Mouse (Mus musculus): ENCODE data around the gene Mphosph9. TPM values are rescaled to one million over a fixed set of nuclear protein-coding genes. Genes with fewer than 3 reads are reported as not detected.
"Not testable (repeated sequence)": the region's sequence is repeated elsewhere in the genome, so short reads cannot be mapped to it uniquely, and the experiment has no call there.

Mphosph9 gene
- polyA plus RNA-seq (2016; fragmentation: Nextera tagmentation; extraction: Ambion mirVana): 24.4 and 24.7 TPM in 2 replicates

DNA sequence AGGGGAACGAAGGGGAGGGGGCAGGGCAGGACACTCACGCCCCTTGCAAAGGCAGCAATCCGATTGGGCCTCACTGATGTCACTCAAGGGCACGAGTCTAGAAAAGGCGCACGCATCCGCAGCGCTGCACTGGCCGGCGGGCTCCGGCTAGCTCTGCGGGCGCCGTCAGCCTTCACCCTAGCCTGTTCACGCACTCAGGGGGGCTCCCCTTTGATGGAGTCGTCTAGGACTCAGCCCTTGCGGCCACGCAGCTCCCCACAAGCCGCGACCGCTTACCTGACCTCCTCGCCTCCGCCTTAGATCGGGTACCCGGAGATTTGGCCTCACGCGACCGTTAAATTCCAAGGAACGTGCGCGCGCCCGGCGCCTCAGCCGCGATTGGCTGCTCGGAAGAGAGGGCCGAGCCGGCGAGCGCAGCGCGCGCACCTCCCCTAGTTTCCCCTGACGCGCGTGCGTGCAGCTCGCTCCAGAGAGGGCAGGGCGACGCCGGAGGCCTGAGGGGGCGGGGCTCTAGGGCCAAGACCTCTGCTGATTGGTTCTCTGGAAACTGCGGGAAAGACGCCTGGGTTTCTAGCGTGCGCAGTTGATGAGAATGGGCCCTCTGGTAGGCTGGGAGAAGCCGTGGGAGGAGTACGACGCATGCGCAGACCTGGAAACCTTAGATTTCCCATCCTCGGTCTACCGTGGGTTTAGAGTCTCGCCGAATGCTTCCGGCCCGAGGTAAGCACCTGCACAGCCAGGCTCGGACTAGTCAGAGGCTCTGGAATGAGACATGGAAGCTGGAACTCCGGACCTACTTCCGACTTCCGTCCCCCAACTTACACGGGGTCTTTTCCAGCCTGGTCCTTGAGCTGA lies at the start of gene Mphosph9, which contains the start of gene 2810006K23Rik:
Mphosph9 (minus strand) TSS at position 463 of the 855 bp plus-strand sequence.
2810006K23Rik (plus strand) TSS at position 580 of the 855 bp plus-strand sequence.
- H3K4me1 ChIP-seq: peaks cover 19% of the 10 kb centered on the region
- no peaks in the 10 kb centered on the region for H3K27me3 ChIP-seq
- WGBS: under 1% methylated on average over 72 of the region's 72 CpGs
- H3K4me3 ChIP-seq (replicated peaks): peak within 1 kb of the TSS; percentile 66
- H3K36me3 ChIP-seq (replicated peaks): peaks cover 17% of the 10 kb centered on the region
- peak within 1 kb of the TSS; percentile 81 for H3K9ac ChIP-seq
- no peaks in the 10 kb centered on the region for H3K9me3 ChIP-seq
- ATAC-seq (ENCODE audit: low FRiP score): peak; percentile 98
- H3K27ac ChIP-seq: peak within 1 kb of the TSS; percentile 98
- H3K4me2 ChIP-seq: peak within 1 kb of the TSS; percentile 89

DNA sequence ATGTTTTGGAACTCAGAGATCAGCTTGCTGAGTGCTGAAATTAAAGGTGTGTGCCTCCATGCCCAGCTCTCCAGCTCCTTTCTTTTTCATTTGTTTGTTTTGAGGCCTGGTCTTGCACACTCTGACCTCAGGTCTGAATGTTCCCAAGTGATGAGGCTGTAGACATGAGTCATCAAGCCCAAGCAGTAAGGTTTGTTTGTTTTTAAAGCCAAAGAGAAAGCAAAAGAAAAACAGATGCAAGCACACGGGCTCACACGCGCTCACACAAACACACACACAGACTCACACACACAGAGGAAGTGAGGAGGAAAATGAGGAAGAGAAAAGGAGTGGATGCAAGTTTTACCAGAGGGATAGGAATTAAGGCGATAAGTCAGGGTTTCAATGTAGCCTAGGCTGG lies 49.4 kb upstream of the Mphosph9 start:
- H3K4me2 ChIP-seq: no peak overlapping the region
- ATAC-seq (ENCODE audit: low FRiP score): no peak
- no peaks in the 10 kb centered on the region for H3K27me3 ChIP-seq
- H3K4me1 ChIP-seq: no peaks in the 10 kb centered on the region
- no peaks in the 10 kb centered on the region for H3K9me3 ChIP-seq
- H3K4me3 ChIP-seq (replicated peaks): no peak overlapping the region
- no peak overlapping the region for H3K27ac ChIP-seq
- 91% methylated on average over 4 of the region's 4 CpGs for WGBS
- H3K9ac ChIP-seq: no peak overlapping the region
- H3K36me3 ChIP-seq (replicated peaks): peaks cover 86% of the 10 kb centered on the region

DNA sequence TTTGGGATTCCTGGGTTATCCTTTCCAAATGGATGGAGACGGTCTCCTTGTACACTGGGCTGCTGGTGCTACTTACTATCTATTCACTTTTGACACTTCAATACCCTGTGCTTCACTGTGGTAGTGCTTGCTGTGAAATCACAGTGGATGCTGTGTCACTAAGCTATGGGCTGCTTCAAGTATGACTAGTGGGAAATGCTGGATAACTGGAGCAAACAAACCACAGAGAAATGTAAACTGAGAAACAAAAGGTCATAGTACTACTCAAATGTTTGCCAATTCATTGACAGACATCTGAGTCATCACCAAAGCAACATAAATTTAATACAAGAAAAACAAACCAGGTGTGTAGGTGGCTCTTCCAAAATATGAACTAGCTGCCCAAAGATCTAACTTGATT lies 48.6 kb upstream of the Mphosph9 start:
- Histone ChIP-seq H3K9me3 (no peaks in the 10 kb centered on the region), H3K27me3 (no peaks in the 10 kb centered on the region), H3K4me3 (replicated peaks) (no peak overlapping the region), H3K36me3 (replicated peaks) (peaks cover 87% of the 10 kb centered on the region), H3K27ac (no peak overlapping the region), H3K4me1 (no peaks in the 10 kb centered on the region), H3K4me2 (no peak overlapping the region), H3K9ac (no peak overlapping the region)
- ATAC-seq (ENCODE audit: low FRiP score): no peak
- 98% methylated on average over 1 of the region's 1 CpGs for WGBS

DNA sequence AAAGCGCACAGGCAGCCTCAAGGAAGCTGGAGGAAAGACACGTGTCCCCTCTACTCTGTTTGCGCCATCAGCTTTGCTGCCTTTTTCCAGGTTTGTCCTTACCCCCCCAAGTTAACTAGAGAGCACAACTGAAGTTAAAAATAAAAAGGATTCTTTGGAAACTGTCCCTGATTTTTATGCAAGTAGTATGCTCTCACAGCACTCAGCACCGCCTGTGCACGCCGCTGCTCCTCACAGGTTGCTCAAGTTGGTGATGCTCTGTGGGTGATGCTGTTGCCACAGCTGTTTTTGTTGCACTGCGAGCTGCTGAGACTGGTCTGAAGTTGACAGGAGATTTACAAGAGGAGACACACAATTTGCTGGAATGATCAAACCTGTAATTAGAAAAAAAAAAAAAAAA lies 46.5 kb upstream of the Mphosph9 start:
- ATAC-seq (ENCODE audit: low FRiP score): no peak
- Histone ChIP-seq H3K27me3 (no peaks in the 10 kb centered on the region), H3K36me3 (replicated peaks) (peaks cover 86% of the 10 kb centered on the region), H3K4me3 (replicated peaks) (no peak overlapping the region), H3K27ac (no peak overlapping the region), H3K9me3 (no peaks in the 10 kb centered on the region), H3K4me1 (no peaks in the 10 kb centered on the region), H3K4me2 (no peak overlapping the region), H3K9ac (no peak overlapping the region)
- WGBS: 98% methylated on average over 7 of the region's 7 CpGs

DNA sequence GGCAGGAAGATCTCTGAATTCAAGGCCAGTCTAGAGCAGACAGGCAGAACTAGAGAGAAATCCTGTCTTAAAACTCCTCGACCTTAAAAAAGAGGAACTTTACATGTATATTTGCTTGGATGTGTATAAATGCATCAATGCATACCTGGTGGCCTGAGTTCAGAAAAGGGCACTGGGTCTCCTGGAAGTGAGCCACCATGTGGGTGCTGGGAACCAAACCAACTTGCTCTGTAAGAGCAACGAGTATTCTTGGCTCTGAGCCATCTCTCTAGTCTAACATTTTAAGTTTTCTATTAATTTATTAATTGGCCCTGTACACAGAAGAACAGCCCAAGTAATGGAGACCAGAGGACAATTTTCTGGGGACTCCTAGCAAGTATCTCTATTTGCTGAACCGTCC lies 38.9 kb upstream of the Mphosph9 start:
- ATAC-seq (ENCODE audit: low FRiP score): no peak
- WGBS: 90% methylated on average over 3 of the region's 3 CpGs
- Histone ChIP-seq H3K9ac (no peak overlapping the region), H3K4me3 (replicated peaks) (no peak overlapping the region), H3K36me3 (replicated peaks) (peaks cover 36% of the 10 kb centered on the region), H3K9me3 (no peaks in the 10 kb centered on the region), H3K27ac (no peak overlapping the region), H3K4me1 (no peaks in the 10 kb centered on the region; the same call in 1 of the 2 replicates), H3K27me3 (no peaks in the 10 kb centered on the region), H3K4me2 (no peak overlapping the region)

DNA sequence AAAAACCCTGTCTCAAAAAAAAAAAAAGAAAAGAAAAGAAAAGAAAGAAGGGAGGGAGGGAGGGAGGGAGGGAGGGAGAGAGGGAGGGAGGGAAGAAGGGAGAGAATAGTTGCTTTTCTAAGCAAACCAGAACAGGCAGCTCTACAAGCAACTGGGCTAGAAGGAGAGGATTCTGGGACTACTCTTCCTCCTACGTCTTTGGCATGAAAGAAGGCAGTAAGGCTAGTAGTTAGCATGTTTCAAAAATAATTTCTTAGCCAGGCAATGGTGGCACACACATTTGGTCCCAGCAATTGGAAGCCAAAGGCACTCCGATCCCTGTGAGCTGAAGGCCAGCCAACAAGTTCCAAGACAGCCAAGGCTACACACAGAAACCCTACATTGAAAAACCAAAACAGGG lies 38.0 kb upstream of the Mphosph9 start:
- peaks cover 26% of the 10 kb centered on the region for H3K36me3 ChIP-seq (replicated peaks)
- H3K4me3 ChIP-seq (replicated peaks): no peak overlapping the region
- H3K4me1 ChIP-seq: no peaks in the 10 kb centered on the region; the same call in 1 of the 2 replicates
- H3K9me3 ChIP-seq: no peaks in the 10 kb centered on the region
- no peak for ATAC-seq (ENCODE audit: low FRiP score)
- 93% methylated on average over 2 of the region's 2 CpGs for WGBS
- no peak overlapping the region for H3K4me2 ChIP-seq
- H3K27ac ChIP-seq: no peak overlapping the region
- H3K9ac ChIP-seq: no peak overlapping the region
- H3K27me3 ChIP-seq: no peaks in the 10 kb centered on the region

DNA sequence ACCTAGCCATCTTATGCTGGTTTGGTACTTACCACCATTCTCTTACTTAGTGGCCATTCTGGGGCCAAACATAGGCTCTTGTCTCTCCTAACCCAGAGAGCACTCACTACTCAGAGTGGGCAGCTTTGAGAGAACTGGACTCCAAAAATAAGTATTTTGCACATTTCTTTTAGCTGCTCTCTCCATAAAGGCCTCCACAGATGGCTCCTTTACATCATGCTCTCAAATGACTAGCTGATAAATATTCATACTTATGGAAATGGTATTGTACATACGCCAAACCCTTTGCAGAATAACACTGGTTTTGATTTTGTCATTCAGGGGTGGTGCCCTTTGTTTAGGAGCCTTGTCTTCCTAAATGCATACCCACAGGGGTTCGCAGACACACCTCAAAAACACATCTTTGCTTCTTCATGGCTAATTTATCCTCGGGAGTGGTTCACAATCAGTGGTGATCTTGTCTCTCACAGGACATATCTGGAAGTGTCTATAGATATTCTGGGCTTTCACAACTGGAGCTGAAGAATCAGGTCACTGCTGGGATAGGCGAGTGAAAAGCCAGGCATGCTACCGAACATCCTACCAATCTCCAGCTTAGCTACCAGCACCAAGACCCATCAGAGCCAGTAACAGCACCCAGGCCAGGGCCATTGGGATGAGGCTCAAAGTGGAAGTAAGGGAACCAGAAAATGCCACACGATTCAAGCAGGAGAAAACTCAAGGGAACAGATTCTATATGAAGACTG lies 36.6 kb upstream of the Mphosph9 start:
- no peak overlapping the region for H3K4me2 ChIP-seq
- H3K4me1 ChIP-seq: no peaks in the 10 kb centered on the region; the same call in 1 of the 2 replicates
- no peak for ATAC-seq (ENCODE audit: low FRiP score)
- H3K9me3 ChIP-seq: no peaks in the 10 kb centered on the region
- peak overlapping the region; percentile 25; the same call in 1 of the 2 replicates for H3K27ac ChIP-seq
- 88% methylated on average over 6 of the region's 6 CpGs for WGBS
- H3K36me3 ChIP-seq (replicated peaks): peaks cover 14% of the 10 kb centered on the region
- no peak overlapping the region for H3K9ac ChIP-seq
- H3K27me3 ChIP-seq: no peaks in the 10 kb centered on the region
- no peak overlapping the region for H3K4me3 ChIP-seq (replicated peaks)

DNA sequence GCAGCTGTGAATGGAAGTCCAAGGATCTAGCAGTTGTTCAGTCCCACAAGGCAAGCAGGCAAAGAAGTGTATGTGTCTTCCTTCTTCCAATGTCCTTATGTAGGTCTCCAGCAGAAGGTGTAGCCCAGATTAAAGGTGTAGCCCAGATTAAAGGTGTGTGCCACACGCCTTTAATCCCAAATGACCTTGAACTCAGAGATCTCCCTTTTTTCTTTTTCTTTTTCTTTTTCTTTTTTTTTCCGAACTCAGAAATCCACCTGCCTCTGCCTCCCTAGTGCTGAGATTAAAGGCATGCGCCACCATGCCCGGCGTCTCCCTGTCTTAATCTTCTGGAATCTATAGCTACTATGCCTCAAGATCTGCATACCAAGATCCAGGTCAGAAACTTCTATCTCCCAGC lies 35.2 kb upstream of the Mphosph9 start, which contains the start of gene Cdk2ap1:
Cdk2ap1 (minus strand) TSS at position 101 of the 400 bp plus-strand sequence.
- not testable (repeated sequence) for H3K36me3 ChIP-seq (replicated peaks); H3K4me3 ChIP-seq (replicated peaks); H3K9me3 ChIP-seq; H3K4me1 ChIP-seq; H3K9ac ChIP-seq; H3K27me3 ChIP-seq; H3K4me2 ChIP-seq; H3K27ac ChIP-seq; ATAC-seq (ENCODE audit: low FRiP score)
- 94% methylated on average over 5 of the region's 5 CpGs for WGBS

DNA sequence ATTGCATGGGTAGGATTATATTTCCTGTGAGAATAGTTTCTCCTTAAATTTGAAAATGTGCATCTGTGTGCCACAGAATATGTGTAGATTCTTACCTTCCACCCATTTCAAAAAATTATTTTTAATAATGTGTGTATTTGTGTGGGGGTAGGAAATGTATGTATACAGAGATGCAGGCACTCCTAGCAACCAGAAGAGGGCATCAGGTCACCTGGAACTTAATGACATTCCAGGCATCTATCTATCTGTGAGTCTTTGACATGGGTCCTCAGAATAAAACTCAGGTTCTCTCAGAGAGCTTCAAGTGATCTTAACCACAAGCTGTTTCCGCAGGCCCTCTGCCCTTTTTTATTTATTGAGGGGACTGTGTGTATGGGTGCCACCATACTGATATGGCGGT lies 31.9 kb upstream of the Mphosph9 start:
- WGBS: 77% methylated on average over 2 of the region's 2 CpGs
- Histone ChIP-seq H3K27me3 (no peaks in the 10 kb centered on the region), H3K4me2 (no peak overlapping the region), H3K4me3 (replicated peaks) (no peak overlapping the region), H3K36me3 (replicated peaks) (no peaks in the 10 kb centered on the region), H3K9me3 (no peaks in the 10 kb centered on the region), H3K9ac (no peak overlapping the region), H3K4me1 (peaks cover 9% of the 10 kb centered on the region), H3K27ac (no peak overlapping the region)
- ATAC-seq (ENCODE audit: low FRiP score): no peak

DNA sequence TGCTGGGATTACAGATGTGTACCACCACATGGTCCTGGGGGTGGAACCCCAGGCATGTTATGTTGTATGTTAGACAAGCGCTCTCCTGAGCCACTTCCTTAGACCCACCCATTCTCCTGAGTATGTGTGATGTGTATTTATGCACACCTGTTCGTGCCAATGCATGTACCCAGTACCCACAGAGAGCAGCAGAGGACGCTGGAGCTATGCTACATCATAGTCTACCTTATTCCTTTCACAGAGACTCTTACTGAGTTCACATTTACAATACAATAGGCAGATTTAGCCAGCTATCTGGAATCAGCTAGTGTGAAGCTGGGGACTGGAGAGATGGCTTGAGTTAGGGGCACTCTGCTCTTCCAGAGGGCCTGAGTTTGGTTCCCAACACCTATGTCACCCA lies 28.9 kb upstream of the Mphosph9 start:
- Histone ChIP-seq H3K27me3 (no peaks in the 10 kb centered on the region), H3K4me3 (replicated peaks) (no peak overlapping the region), H3K9ac (no peak overlapping the region), H3K4me1 (peaks cover 14% of the 10 kb centered on the region), H3K4me2 (no peak overlapping the region), H3K36me3 (replicated peaks) (no peaks in the 10 kb centered on the region), H3K27ac (no peak overlapping the region), H3K9me3 (no peaks in the 10 kb centered on the region)
- 44% methylated on average over 3 of the region's 3 CpGs for WGBS
- no peak for ATAC-seq (ENCODE audit: low FRiP score)

DNA sequence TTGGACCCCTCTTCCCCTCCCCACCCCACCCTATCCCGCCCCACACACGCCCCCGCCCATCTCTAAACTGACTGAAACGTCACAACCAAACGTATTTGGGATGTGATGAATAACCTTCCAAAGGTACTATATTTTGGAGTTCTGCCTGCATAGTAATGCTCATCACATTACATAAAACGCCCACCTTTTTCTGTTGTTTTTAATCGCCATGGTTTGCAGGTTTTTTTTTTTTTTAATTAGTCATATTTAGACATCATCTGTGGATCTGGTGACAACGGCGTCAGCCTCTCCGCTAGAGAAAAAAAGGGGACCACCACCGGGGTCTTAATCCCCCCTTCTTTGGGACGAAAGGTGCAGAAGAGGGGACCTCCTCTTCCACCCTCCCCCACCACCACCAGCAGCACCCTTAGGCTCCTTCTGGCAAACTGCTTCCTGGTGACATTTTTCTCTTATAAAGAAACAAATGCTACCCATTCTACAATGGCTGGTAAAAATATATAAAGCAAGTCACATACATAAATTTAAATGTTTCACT lies 27.7 kb upstream of the Mphosph9 start:
- H3K4me3 ChIP-seq (replicated peaks): peak overlapping the region; percentile 99
- no peaks in the 10 kb centered on the region for H3K9me3 ChIP-seq
- 3% methylated on average over 12 of the region's 12 CpGs for WGBS
- ATAC-seq (ENCODE audit: low FRiP score): no peak
- H3K27me3 ChIP-seq: no peaks in the 10 kb centered on the region
- peaks cover 26% of the 10 kb centered on the region for H3K4me1 ChIP-seq
- H3K27ac ChIP-seq: no peak overlapping the region
- peak overlapping the region; percentile 60 for H3K4me2 ChIP-seq
- peak overlapping the region; percentile 100; the same call in 1 of the 2 replicates for H3K9ac ChIP-seq
- H3K36me3 ChIP-seq (replicated peaks): no peaks in the 10 kb centered on the region
